Comparison of ENCODE assay signal across 11 mouse cellular contexts in genomic region chr3:102135389-102136113, GRCm38 (mm10). TPM values are rescaled to one million over a fixed set of nuclear protein-coding genes. Genes with fewer than 3 reads are reported as not detected.
DNase-seq lines count a peak whose midpoint lies in the region; ATAC-seq and TF ChIP-seq lines count a peak whose summit lies in the region.
"Had no signal": no experiment of that assay in that cellular context is flagged by ENCODE, and none has a peak within 500 bp of the region (broad histone marks: within the 10 kb centered on the region; RNA-seq: fewer than 3 reads in every experiment).

No protein-coding gene starts in this region.

- intact Hi-C loops in left cerebral cortex, adult 2 months (cut with DNase I) = no loop called here

- WGBS in heart, embryonic 12.5 days = 27% methylated on average over 10 of the region's 10 CpGs
- WGBS in intestine, embryonic 15.5 days = 21% methylated on average over 10 of the region's 10 CpGs
- 14% methylated on average over 10 of the region's 10 CpGs for WGBS in lung, embryonic 16.5 days

- no peak overlapping the region for H3K4me3 ChIP-seq in heart, embryonic 12.5 days
- no peak overlapping the region for H3K4me3 ChIP-seq in intestine, embryonic 15.5 days (replicated peaks)
- H3K4me3 ChIP-seq in lung, embryonic 16.5 days (ENCODE audit: low read length) = no peak overlapping the region
- H3K4me3 ChIP-seq in left cerebral cortex, adult 2 months = no peak overlapping the region

- 0 out of 2 replicates have a peak, but pooled peaks have one; percentile 7 for ATAC-seq in heart, embryonic 12.5 days (ENCODE audit: insufficient number of reproducible peaks, low FRiP score)
- ATAC-seq in intestine, embryonic 15.5 days = peak; percentile 87
- peak; percentile 87 for ATAC-seq in lung, embryonic 16.5 days (ENCODE audit: low read depth)
- ATAC-seq in inflammation-experienced regulatory T-cells, adult 6 months = no peak

- peak overlapping the region; percentile 25; the same call in 1 of the 2 replicates for H3K9ac ChIP-seq in heart, embryonic 12.5 days
- H3K9ac ChIP-seq in intestine, embryonic 15.5 days = no peak overlapping the region
- peak overlapping the region; percentile 19; the same call in 1 of the 2 replicates for H3K9ac ChIP-seq in lung, embryonic 16.5 days (ENCODE audit: low read length)

- H3K36me3 ChIP-seq in heart, embryonic 12.5 days = no peaks in the 10 kb centered on the region
- no peaks in the 10 kb centered on the region for H3K36me3 ChIP-seq in intestine, embryonic 15.5 days
- H3K36me3 ChIP-seq in lung, embryonic 16.5 days (ENCODE audit: control insufficient read depth, insufficient read depth, low read length) = no peaks in the 10 kb centered on the region

- no peak overlapping the region for H3K4me2 ChIP-seq in heart, embryonic 12.5 days
- 0 out of 2 replicates have a peak overlapping the region, but pooled peaks have one; percentile 6 for H3K4me2 ChIP-seq in intestine, embryonic 15.5 days (replicated peaks)
- no peak overlapping the region for H3K4me2 ChIP-seq in lung, embryonic 16.5 days (ENCODE audit: low read depth, low read length)

- no peak for TF ChIP-seq CTCF in left cerebral cortex, adult 2 months (IDR thresholded peaks at IDR 0.05)

- peak overlapping the region; percentile 17 for H3K27ac ChIP-seq in heart, embryonic 12.5 days (ENCODE audit: poor library complexity, severe bottlenecking)
- H3K27ac ChIP-seq in intestine, embryonic 15.5 days = peak overlapping the region; percentile 63
- H3K27ac ChIP-seq in lung, embryonic 16.5 days (ENCODE audit: low read length) = peak overlapping the region; percentile 93
- no peak overlapping the region for H3K27ac ChIP-seq in left cerebral cortex, adult 2 months
- H3K27ac ChIP-seq: macrophage had no signal

- peaks cover 20% of the 10 kb centered on the region for H3K4me1 ChIP-seq in heart, embryonic 12.5 days (replicated peaks)
- H3K4me1 ChIP-seq in intestine, embryonic 15.5 days (replicated peaks) = peaks cover 9% of the 10 kb centered on the region
- peaks cover 16% of the 10 kb centered on the region for H3K4me1 ChIP-seq in lung, embryonic 16.5 days (replicated peaks; ENCODE audit: control insufficient read depth, insufficient read depth, low read length)

- no peaks in the 10 kb centered on the region for H3K9me3 ChIP-seq in heart, embryonic 12.5 days (replicated peaks)
- H3K9me3 ChIP-seq in intestine, embryonic 15.5 days = no peaks in the 10 kb centered on the region
- H3K9me3 ChIP-seq in lung, embryonic 16.5 days (ENCODE audit: control insufficient read depth, low read length) = no peaks in the 10 kb centered on the region

- H3K27me3 ChIP-seq in heart, embryonic 12.5 days (replicated peaks) = peaks cover 2% of the 10 kb centered on the region; the same call in 1 of the 2 replicates
- no peaks in the 10 kb centered on the region for H3K27me3 ChIP-seq in intestine, embryonic 15.5 days (replicated peaks)
- H3K27me3 ChIP-seq in lung, embryonic 16.5 days (ENCODE audit: control insufficient read depth, insufficient read depth, low read depth, low read length) = no peaks in the 10 kb centered on the region

- no peak for DNase-seq in heart, adult 8-10 months (ENCODE audit: low spot score)
- DNase-seq in NIH3T3 (ENCODE audit: low read depth) = peak; percentile 53
- no peak for DNase-seq in left cerebral cortex, adult 2 months (ENCODE audit: extremely low spot score in 1 of 2, low spot score in 2 of 2)
- DNase-seq in adrenal gland, adult 8-10 months = no peak
- DNase-seq: gastrocnemius, postnatal 25 days; right cerebral cortex, adult 18-20 months had no signal

RNA-seq across cellular contexts. Expression of gene Casq2, which starts 49.3 kb away (rescaled TPM):
- polyA plus RNA-seq in heart, embryonic 12.5 days (2016; fragmentation: Nextera tagmentation; extraction: Ambion mirVana) = 105 and 108 TPM in 2 replicates
- 1,000 to 10,000 TPM in 1 of 4 experiments, 100 to 1,000 TPM in 3; 901 to 1,105 (median 935) TPM for total RNA-seq in heart, adult 8-10 months (2022)
- 1.5 and 1.7 TPM in 2 replicates for polyA plus RNA-seq in intestine, embryonic 15.5 days (2015; fragmentation: Nextera tagmentation; extraction: Ambion mirVana)
- 15.5 and 19.0 TPM in 2 replicates for polyA plus RNA-seq in lung, embryonic 16.5 days (2015; fragmentation: Nextera tagmentation; extraction: Ambion mirVana)
- total RNA-seq in left cerebral cortex, adult 2 months (2021) = 1 to 10 TPM in 1 of 2 experiments, under 1 TPM in 1; 0.68 to 1.4 TPM
- not detected for polyA plus RNA-seq in inflammation-experienced regulatory T-cells, adult 6 months (2017; shearing (Covaris generic))
- total RNA-seq in adrenal gland, adult 8-10 months (2022) = 1 to 10 TPM in 3 of 4 experiments, under 1 TPM in 1; 0.54 to 1.3 (median 1.2) TPM
- polyA plus RNA-seq: macrophage had no signal
